Mouse (Mus musculus): ENCODE data around the gene Wbp1l. TPM values are rescaled to one million over a fixed set of nuclear protein-coding genes. Genes with fewer than 3 reads are reported as not detected.
"Not testable (repeated sequence)": the region's sequence is repeated elsewhere in the genome, so short reads cannot be mapped to it uniquely, and the experiment has no call there.

The Wbp1l gene
- total RNA-seq (2022): 100 to 1,000 TPM; 149 to 232 (median 189) TPM

DNA sequence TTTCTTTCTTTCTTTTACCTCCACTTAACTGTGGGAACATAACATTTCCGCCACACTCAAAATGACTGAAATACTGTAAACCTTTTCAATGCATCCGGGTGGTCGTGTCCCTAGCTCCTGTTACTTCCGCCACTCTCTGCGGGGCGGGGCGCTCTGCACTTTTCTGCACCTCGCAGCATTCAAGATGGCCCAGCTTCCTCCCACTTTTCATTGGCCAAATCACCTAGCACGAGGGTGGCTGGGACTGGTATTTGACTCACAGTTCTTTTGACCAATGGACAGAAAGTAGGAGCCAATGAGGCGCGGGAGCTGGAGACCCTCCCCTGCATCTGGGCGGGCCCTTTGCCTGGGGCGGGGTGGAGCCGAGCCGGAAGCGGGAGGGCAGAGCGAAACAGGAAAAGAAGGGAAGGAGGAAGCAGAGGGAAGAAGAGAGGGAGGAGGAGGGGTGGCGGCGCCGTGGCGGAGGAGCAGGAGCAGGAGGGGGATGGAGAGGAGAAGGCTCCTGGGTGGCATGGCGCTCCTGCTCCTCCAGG, at the start of gene Wbp1l:
Gene Wbp1l, plus strand, starts transcription at position 365 of the 533 bp plus-strand sequence.
- peak; percentile 98 for DNase-seq

DNA sequence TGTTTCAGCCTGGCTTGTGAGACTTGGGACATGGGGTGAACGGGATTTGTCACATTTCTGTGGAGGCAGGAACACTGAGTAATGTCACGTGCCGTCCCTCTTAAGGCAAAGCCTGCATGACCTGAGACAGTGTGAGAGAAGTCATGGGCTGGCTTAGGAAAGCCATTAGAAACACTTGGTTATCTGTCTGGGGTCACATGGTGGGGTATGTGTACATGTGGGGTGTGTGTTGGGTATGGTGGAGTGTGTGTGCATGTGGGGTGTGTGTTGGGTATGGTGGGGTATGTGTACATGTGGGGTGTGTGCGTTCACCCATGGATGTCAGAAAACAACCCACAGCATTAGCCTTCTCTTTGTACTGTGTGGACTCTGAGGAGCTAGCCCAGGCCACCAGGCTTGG, 48.5 kb upstream of the Wbp1l start:
- DNase-seq: no peak

DNA sequence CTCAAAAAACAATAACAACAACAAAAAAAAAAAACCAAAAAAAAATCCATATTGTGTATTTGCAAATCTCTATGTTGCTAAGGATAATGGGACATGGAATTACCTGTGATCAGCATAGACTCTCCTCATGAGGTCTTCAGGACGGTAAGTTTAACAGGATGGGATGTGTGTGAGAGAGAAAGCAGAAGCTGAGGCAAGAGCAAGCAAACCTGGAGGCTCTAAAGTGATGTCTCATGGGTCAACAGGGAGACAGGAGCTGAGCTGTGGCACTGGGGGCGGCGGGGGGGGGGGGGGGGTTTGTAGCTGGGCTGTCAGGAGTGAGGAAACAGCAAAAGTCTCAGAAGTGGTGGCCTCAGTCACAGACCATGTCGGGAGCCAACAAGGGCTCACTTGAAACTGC, 46.4 kb upstream of the Wbp1l start:
- DNase-seq: no peak

DNA sequence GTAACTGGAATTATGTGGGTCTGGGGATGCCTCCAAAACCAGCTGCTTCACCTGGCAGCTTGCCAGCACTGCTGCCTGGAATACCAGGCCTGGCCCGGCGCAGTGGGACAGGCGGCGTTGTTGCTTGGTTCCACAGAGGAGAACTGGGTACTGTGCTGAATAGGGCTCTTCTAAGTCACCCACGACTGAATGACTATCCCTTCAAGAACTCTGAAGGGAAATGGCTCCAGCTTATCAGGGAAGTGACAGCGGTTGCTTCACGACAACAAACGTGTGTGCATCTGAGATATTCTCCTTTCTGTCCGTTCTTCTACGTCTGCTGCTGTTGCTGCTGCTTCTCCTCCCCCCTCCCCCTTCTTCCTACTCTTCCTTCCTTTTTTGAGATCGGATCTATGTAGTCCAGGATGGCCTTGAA, 45.3 kb upstream of the Wbp1l start:
- DNase-seq: no peak

DNA sequence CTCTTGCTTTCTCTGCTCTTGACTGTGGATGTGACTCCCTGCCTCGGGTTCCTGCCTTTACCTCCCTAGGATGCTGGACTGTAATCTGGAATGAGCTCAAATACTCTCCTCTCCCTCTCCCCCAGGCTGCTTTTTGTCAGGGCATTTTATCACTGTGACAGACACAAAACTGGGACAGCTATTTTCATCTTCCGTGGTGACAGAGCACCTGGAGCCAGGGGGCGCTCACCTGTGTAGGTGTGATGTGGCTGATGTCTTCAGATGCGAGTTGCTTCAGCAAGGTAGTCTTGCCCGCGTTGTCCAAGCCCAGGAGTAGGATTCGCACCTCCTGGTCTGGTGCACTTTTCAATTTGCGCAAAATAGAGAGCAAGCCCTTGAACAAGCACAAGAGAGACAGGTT, 40.9 kb upstream of the Wbp1l start:
- no peak for DNase-seq

DNA sequence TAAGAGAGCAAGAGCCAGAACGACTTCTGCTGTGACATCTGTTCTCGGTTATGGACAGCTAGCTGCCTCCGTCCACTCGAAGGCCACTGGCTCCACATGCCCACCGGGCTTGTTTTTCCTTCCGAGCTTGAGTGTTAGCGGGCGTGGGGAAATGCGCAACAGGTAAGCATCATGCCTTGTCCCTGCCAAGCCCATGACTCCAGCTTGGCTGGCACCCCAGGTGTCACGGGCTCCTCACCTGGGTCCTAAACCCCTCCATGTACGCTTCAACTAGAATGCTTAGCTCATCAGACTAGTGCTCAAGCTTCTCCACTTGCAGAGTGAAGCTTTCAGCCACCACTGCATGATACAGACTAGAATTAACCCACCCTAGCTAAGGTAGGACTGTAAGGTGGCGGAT, 40.3 kb upstream of the Wbp1l start:
- no peak for DNase-seq

DNA sequence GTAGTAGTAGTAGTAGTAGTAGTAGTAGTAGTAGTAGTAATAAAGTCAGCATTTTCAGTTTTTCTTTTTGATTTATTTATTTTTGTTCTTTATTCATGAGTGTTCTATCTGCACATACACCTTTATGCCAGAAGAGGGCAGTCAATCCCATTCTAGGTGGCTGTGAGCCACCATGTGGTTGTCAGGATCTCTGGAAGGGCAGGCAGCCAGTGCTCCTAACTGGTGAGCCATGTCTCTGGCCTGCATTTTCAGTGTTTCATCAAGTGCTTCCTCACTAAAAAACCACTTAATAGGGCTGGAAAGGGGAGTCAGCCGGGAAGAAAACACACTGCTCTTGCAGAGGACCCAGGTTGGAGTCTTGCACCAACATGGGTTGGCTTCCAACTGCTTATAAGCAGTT, 36.8 kb upstream of the Wbp1l start:
- peak; percentile 45 for DNase-seq

DNA sequence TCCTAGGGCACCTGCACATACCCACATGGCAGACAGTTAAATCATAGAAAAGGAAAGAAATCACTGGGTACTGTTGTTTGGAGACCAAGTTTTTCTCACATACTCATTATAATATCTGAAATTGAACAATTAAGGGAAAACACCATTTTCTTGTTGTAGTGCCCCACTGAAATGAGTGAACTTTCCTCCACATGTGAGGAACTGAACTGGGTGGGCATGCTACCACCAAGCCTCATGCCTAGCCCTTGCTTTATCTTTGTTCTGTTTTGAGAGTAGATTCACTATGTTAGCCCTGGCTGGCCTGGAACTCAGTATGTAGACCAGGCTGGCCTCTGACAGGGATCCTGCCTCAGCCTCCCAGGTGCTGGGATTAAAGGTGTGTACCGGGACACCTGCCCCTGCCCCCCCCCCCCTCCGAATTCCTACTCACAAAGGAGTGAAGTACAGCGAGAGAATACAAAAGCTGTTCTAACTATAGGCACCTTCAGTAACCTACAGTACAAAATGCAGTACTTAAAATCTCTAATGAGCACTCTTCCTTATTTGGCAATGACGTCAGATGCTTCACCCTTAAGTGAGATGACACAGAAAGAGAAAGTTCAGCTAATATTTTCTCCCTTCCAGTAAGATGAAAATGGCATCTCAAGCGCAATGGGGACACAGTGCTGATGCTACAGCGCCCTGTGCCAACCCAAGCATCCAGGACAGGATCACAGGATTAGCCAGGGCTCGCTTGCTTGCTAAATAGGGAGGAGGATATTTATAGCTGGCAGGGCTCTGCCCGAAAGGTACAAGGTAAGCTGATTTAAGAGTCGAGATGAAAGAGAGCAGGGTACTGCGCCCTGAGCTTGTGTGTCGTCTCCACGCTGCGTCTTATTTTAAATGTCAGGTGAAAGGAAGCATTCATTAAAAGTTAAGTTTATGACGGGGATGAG, 36.0 kb upstream of the Wbp1l start:
- DNase-seq: no peak

DNA sequence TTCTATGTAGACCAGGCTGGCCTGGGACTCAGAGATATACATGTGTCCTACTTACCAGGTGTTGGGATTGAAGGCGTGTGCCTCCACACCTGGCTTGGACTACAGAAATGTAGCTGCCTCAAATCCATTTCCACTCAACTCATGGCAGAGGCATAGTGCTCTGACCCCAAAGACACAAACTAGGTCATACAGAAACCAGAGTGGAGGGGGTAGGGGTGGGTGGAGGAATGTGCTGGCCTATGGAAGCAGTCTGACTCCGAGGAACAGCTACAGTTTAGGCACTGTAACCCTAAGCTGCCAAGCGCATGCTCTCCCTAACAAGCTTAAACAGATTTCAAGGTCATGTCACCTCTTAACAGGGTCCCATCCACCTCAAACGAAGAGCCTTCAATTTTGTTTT, 35.3 kb upstream of the Wbp1l start:
- no peak for DNase-seq

DNA sequence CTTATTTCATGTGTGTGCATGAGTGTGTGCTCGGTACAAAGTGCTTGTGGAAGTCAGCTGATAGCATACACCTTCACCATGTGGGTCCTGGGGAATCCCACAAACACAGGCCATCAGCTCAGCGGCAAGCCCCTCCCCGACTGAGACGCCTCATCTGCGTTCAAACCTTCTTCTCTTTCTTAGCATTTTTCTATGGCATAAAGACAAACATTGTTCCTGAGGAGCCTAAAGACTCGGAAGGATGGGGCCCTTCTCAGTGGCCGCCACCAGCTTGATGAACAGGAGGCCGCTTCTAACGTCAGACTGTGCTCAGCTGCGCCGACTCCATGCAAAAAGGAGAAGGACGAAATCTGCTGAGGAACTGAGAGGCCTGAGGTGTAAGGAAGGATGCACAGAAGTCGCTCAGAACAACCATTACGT, 34.8 kb upstream of the Wbp1l start:
- no peak for DNase-seq

DNA sequence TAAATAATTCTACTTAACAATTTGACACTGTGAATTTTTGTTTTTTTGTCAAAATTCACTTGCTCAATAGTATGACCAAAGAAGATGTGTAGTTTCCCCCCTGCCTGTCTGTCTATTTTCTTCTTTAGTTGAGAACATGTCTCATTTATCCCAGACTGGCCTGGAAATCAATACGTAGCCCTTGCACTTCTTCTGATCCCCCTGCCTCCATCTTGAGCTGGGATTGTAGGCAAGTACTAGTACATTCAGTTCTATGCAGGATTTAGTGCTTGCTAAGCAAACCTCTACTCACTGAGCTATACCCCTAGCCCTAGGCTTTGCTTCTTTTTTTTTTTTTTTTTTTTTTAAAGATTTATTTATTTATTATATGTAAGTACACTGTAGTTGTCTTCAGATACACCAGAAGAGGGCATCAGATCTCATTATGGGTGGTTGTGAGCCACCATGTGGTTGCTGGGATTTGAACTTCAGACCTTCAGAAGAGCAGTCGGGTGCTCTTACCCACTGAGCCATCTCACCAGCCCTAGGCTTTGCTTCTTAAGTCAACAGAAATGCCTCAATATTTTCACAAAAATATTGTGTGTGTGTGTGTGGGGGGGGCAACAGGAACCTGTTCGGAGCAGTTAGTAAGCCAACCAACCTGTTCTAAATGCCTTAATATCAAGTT, 27.5 kb upstream of the Wbp1l start:
- DNase-seq: not testable (repeated sequence)

DNA sequence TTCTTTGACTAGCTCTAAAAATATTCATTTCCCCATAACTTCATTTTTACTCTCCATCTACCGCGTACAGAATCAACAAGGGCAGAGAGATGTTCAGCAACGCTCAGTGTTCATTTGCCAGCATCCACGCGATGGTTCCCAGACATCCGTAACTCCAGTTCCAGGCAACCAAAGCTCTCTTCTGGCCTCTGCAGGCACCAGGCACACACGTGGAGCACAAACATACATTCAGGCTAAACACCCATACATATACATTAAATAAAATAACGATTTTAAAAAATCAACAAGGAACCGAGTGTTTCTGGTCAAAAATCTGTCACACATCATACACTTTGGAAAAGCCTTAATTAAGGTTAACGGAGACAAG, 27.0 kb upstream of the Wbp1l start:
- DNase-seq: no peak

DNA sequence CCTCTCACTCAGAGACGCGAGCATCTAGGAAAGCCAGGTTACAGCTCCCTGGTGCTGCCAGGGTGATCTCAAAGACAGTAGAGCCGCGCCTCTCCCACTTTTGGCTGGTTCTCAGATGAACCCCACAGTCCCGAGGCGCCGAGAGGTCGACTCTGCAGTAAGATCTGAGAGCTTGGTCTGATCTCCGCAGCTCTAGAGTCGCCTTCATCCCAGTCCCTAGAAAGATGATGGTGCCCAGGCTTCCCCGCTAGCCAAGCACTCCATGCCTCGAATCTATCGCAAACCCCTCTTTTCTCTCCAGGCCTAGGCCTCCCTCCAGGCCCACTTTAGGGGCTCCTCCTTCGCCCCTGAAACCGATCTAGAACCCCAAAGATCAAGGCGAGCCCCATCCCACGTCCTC, 26.3 kb upstream of the Wbp1l start:
- no peak for DNase-seq

DNA sequence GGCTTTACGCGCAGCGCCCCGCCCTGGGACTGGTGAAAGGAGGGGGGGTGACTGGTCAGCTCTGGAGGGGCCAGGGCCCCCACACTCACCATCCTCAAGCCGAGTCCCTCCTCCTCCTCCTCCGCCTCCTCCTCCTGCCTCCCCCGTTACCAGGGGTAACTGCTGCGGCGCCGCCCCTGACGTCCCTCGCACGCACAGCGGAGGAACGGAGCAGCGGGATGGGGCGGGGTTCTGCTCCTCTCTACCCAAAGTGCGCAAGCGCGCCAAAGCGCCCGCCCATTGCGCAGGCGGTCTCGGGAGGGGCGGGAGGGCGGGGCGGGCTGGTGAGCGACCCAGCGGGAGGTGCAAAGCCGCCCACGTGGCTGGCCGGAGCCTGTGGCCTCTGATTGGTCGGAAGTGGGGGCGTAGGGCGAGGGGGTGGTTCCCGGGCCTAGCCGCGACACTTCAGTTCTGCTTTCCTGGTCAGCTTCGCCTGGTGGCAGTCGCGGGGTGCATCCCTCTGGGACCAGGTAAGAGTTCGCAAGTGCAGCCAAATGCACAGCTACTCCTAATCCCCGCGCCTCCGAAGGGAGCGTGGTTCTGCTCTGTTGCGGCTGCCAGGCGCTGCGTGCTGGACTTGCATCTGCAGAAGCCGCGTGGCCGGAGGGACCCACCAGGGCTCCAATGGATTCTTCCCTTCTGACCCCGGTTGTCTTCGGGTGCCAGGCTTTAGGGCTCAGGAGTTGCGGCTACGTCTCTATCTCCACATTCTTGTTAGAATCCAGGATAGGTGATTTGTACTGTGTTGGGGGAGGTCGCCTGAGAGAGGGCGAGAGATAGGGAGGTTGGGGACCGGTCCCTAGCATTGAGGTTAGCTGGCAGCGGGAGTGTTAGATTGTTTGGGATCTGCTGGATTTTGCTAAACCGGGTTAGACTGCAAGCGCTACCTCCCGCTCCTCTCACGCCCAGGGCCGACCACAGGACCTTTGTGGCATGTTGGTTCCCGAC, 25.6 kb upstream of the Wbp1l start, which contains the start of the genes Arl3 and Sfxn2:
Gene Arl3, minus strand, starts transcription at position 248 of the 987 bp plus-strand sequence.
Gene Sfxn2, plus strand, starts transcription at position 415 of the 987 bp plus-strand sequence.
- peak; percentile 94 for DNase-seq

DNA sequence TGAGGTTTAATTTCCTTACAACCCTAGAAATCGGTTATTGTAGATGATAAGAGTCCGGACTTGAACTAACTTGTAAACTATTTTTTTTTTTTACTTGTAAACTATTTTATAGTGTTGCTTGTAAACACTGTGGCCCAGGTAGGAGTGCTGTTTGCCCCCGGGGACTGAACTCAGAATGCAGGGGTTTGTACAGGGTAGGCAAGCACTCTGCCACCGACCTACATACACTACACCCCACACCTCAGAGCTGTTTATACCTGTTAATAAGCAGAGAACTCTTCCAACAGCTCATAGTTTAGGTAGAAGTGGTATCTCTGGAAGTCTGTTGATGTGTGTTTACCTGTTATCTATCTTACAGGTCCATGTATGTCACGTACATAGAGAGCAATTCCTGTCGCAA, 24.9 kb upstream of the Wbp1l start:
- no peak for DNase-seq

DNA sequence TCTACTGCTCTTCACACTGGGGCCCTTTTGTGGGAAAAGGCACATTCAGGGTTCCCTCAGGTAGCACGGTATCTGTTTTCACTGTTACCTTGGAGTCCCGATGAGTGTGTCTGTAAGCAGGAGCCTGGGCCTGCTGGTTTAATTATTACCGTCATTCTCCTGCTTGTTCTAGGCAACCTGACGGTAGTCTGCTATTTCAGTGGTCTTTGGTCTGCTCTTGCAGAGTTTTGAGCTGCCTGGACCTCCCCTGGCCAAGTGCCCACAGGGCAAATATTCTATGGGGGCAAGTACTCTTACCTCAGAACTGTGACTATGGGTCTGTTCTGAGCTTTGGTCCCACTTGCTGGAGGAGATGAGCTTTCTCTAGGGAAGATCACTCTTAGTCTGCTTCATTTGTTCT, 23.7 kb upstream of the Wbp1l start:
- DNase-seq: no peak

DNA sequence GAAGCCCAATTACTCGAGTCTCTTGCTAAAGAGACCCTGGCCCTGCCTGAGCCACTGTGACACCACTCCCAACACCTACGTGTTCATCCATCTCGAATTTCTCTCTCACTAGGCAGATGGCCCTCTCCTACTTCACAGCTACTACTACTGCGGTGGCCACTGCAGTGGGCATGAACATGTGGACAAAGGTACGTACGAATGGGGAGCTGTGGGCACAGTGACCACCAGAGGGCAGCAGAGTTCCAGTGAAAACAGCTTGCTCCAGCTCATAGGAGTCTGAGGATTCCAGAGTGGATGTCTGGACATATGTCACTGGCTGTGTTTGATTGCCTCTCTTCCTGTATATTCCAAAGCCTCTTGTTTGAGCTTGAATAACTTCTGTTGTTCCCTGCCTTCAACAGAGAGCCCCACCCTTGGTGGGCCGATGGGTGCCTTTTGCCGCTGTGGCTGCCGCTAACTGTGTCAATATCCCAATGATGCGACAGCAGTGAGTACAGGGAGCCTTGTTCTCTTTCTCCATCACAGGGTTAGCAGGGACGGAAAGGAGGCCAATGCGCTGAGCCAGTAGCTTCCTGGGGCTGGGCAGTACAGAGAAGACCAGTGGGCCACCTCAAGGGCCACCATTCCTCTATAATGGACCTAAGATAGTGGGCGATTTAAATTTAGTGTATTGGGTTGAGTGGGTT, 10.9 kb upstream of the Wbp1l start:
- peak; percentile 67 for DNase-seq

DNA sequence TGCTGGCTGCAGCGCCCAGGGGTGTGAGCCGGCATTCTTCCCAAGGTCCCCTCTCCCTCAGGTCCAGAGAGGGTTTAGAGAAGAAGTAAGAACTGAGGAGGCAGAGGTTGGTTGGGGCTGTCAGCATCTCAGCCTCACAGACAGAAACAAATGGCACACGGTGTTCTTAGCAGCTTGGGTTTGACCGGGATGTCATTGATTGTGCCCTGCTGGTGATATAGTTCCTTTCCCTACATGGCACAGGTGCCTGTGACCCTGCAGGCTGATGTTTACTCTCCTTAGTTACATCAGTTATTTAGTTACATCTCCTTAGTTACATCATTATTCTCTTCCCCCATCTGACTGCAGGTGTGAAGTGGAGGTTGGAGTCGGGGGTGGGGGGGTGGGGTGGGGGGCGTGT, 7.3 kb upstream of the Wbp1l start:
- DNase-seq: no peak

DNA sequence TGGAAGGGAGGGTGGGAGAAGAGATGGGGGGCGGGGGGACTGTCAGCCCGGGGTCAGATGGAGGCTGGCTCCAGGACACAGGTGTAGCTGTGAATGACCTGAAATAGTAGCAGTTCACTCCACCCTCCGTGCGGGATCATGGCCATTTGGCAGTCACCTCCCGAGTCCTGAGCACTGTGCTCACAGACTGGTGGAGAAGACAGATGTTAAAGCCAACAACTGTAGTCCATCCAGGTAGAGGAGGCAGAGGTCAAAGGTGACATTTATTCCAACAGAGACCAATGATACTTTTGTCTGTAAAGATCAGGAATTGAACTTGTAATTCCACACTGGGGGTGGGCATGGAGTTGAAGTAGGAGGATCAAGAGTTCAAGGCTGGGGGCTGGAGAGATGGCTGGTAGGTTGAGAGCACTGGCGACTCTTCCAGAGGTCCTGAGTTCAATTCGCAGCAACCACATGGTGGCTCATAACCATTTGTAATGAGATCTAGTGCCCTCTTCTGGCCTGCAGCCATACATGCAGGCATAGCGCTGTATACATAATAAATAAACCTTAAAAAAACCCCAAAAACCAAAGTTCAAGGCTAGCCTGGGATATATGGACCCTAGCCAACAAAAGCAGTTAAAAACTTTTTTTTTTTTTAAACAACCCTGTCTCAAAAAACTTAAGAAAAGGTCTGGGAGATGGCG, 6.0 kb upstream of the Wbp1l start:
- DNase-seq: no peak

DNA sequence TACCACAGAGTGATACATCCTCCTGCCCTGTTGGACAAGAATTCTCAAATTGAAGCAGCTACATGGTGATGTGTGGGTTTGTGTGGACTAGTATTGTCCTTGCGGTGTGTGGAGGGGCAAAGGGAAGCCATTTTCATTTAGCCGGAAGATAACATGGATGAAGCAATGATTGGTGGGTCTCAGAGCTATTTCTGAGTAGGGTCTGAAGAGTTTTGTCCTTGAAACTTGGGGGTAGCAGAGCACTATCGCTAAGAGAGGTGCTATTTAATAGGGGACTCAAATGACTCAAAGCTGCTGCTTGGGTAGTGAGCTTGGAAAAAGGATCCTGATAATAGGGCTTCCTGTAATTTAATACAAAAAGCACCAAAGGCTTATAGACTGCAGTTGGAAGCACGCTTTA, 697 bp upstream of the Wbp1l start:
- DNase-seq: no peak
